Mouse (Mus musculus) hindbrain, embryonic 12.5 days (tissue): ENCODE results near the gene Fam213a. TPM values are rescaled to one million over a fixed set of nuclear protein-coding genes. Genes with fewer than 3 reads are reported as not detected.

Experiments
- ATAC-seq: fragments of 200-750 bp; cut with Nextera tagmentation; 2 replicates; pipeline ENCODE4 v1.8.0; 2017; ENCODE audit warnings: moderate TSS enrichment; ENCODE audit not compliant: low FRiP score
- H3K27ac ChIP-seq: fragments of 300-500 bp; sonication (generic); 2 replicates; pipeline ENCODE4 v1.5.1; 2016; ENCODE audit warnings: mild to moderate bottlenecking
- H3K27me3 ChIP-seq: fragments of 300-500 bp; sonication (generic); 2 replicates; pipeline ENCODE4 v1.6.1; 2016; ENCODE audit warnings: mild to moderate bottlenecking
- H3K36me3 ChIP-seq: fragments of 300-500 bp; sonication (generic); 2 replicates; pipeline ENCODE4 v1.6.1; 2016; ENCODE audit warnings: mild to moderate bottlenecking
- H3K4me1 ChIP-seq: fragments of 300-500 bp; sonication (generic); 2 replicates; pipeline ENCODE4 v1.6.1; 2016
- H3K4me2 ChIP-seq: fragments of 300-500 bp; sonication (generic); replicated peaks from 2 replicates; pipeline ENCODE4 v1.6.1; 2016; ENCODE audit warnings: mild to moderate bottlenecking
- H3K4me3 ChIP-seq: fragments of 300-500 bp; sonication (generic); 2 replicates; pipeline ENCODE4 v1.5.1; 2016; ENCODE audit warnings: mild to moderate bottlenecking
- H3K9ac ChIP-seq: fragments of 300-500 bp; sonication (generic); 2 replicates; pipeline ENCODE4 v1.6.1; 2016; ENCODE audit warnings: mild to moderate bottlenecking, moderate library complexity
- H3K9me3 ChIP-seq: fragments of 300-500 bp; sonication (generic); replicated peaks from 2 replicates; pipeline ENCODE4 v1.6.1; 2016; ENCODE audit warnings: mild to moderate bottlenecking
- WGBS: fragments of 180-500 bp; shearing (Covaris S2); methylation state at CpG from one replicate; pipeline ENCODE4 v1.1.7; 2016; 5-methylcytosine and 5-hydroxymethylcytosine counted together
- polyA plus RNA-seq: library from polyadenylated mRNA; unstranded; fragments of >200 nt; fragmentation: Nextera tagmentation; extraction: Ambion mirVana; gene quantifications from 2 replicates; pipeline ENCODE4 v1.2.1, GENCODE M21; 2016

Fam213a gene
- polyA plus RNA-seq, 1 experiment from 2014 or later, result 65.1 TPM

- H3K9ac ChIP-seq, result peak overlapping the region; percentile 5; the same call in 1 of the 2 replicates
- H3K4me3 ChIP-seq, result no peak overlapping the region
- no peaks in the 10 kb centered on the region for H3K36me3 ChIP-seq
- H3K4me1 ChIP-seq, result peaks cover 84% of the 10 kb centered on the region
- no peaks in the 10 kb centered on the region for H3K27me3 ChIP-seq
- ATAC-seq, result no peak
- 14% methylated on average over 4 of the region's 4 CpGs for WGBS
- H3K27ac ChIP-seq, result peak overlapping the region; percentile 98
- no peak overlapping the region; the same call in 1 of the 2 replicates for H3K4me2 ChIP-seq
- H3K9me3 ChIP-seq, result no peaks in the 10 kb centered on the region
Measured at GRCm38 (mm10) chr14:40958083-40958985, 55.3 kb downstream of the Fam213a start.

- Histone ChIP-seq H3K9me3 (no peaks in the 10 kb centered on the region), H3K27me3 (no peaks in the 10 kb centered on the region), H3K4me2 (no peak overlapping the region), H3K4me3 (no peak overlapping the region), H3K27ac (peak overlapping the region; percentile 98), H3K4me1 (peaks cover 84% of the 10 kb centered on the region), H3K36me3 (no peaks in the 10 kb centered on the region), H3K9ac (peak overlapping the region; percentile 5; the same call in 1 of the 2 replicates)
- 41% methylated on average over 3 of the region's 3 CpGs for WGBS
- ATAC-seq, result no peak
Measured at GRCm38 (mm10) chr14:40957607-40958006, 56.0 kb downstream of the Fam213a start.

- WGBS, result 19% methylated on average over 13 of the region's 13 CpGs
- peak; percentile 89 for ATAC-seq
- H3K4me1 ChIP-seq, result peaks cover 83% of the 10 kb centered on the region
- H3K4me2 ChIP-seq, result peak overlapping the region; percentile 42
- H3K27me3 ChIP-seq, result no peaks in the 10 kb centered on the region
- H3K4me3 ChIP-seq, result no peak overlapping the region
- peak overlapping the region; percentile 39 for H3K9ac ChIP-seq
- H3K36me3 ChIP-seq, result no peaks in the 10 kb centered on the region
- H3K9me3 ChIP-seq, result no peaks in the 10 kb centered on the region
- peak overlapping the region; percentile 98 for H3K27ac ChIP-seq
Measured at GRCm38 (mm10) chr14:40956252-40957146, 57.1 kb downstream of the Fam213a start.

GRCm38 (mm10) chr14:40955596-40956251, 57.9 kb downstream of the Fam213a start:
- peaks cover 85% of the 10 kb centered on the region for H3K4me1 ChIP-seq
- ATAC-seq, result peak; percentile 61; the same call in 1 of the 2 replicates
- H3K9me3 ChIP-seq, result no peaks in the 10 kb centered on the region
- 0 out of 2 replicates have a peak overlapping the region, but pooled peaks have one; percentile 1 for H3K4me3 ChIP-seq
- H3K36me3 ChIP-seq, result no peaks in the 10 kb centered on the region
- H3K27ac ChIP-seq, result peak overlapping the region; percentile 98
- H3K9ac ChIP-seq, result peak overlapping the region; percentile 39
- no peaks in the 10 kb centered on the region for H3K27me3 ChIP-seq
- WGBS, result 3% methylated on average over 10 of the region's 10 CpGs
- peak overlapping the region; percentile 42 for H3K4me2 ChIP-seq

- Histone ChIP-seq H3K9me3 (no peaks in the 10 kb centered on the region), H3K4me1 (peaks cover 88% of the 10 kb centered on the region), H3K36me3 (no peaks in the 10 kb centered on the region), H3K4me3 (no peak overlapping the region), H3K4me2 (peak overlapping the region; percentile 42; the same call in 1 of the 2 replicates), H3K27me3 (no peaks in the 10 kb centered on the region), H3K27ac (peak overlapping the region; percentile 98), H3K9ac (peak overlapping the region; percentile 39; the same call in 1 of the 2 replicates)
- 58% methylated on average over 1 of the region's 1 CpGs for WGBS
- no peak for ATAC-seq
Measured at GRCm38 (mm10) chr14:40955146-40955545, 58.4 kb downstream of the Fam213a start.

- Histone ChIP-seq H3K27ac (no peak overlapping the region), H3K4me1 (peaks cover 85% of the 10 kb centered on the region)
- WGBS, result 76% methylated on average over 5 of the region's 5 CpGs
Measured at GRCm38 (mm10) chr14:40953381-40953780, 60.2 kb downstream of the Fam213a start.

GRCm38 (mm10) chr14:40952715-40953114, 60.9 kb downstream of the Fam213a start:
- no peak overlapping the region for H3K4me2 ChIP-seq
- no peak for ATAC-seq
- no peaks in the 10 kb centered on the region for H3K36me3 ChIP-seq
- H3K27ac ChIP-seq, result no peak overlapping the region
- H3K9me3 ChIP-seq, result no peaks in the 10 kb centered on the region
- H3K4me1 ChIP-seq, result peaks cover 81% of the 10 kb centered on the region
- H3K27me3 ChIP-seq, result no peaks in the 10 kb centered on the region
- H3K9ac ChIP-seq, result no peak overlapping the region
- 51% methylated on average over 2 of the region's 2 CpGs for WGBS
- H3K4me3 ChIP-seq, result no peak overlapping the region

More at GRCm38 (mm10) chr14:40953381-40953780, 60.2 kb downstream of the Fam213a start:
- Histone ChIP-seq H3K36me3 (no peaks in the 10 kb centered on the region), H3K4me2 (no peak overlapping the region), H3K9me3 (no peaks in the 10 kb centered on the region), H3K4me3 (no peak overlapping the region), H3K27me3 (no peaks in the 10 kb centered on the region), H3K9ac (no peak overlapping the region)
- ATAC-seq, result no peak

GRCm38 (mm10) chr14:40952301-40952700, 61.3 kb downstream of the Fam213a start:
- H3K9me3 ChIP-seq, result no peaks in the 10 kb centered on the region

GRCm38 (mm10) chr14:40949730-40950614, 63.6 kb downstream of the Fam213a start:
- WGBS, result 68% methylated on average over 7 of the region's 7 CpGs
- peaks cover 56% of the 10 kb centered on the region for H3K4me1 ChIP-seq

More at GRCm38 (mm10) chr14:40952301-40952700, 61.3 kb downstream of the Fam213a start:
- WGBS, result 75% methylated on average over 3 of the region's 3 CpGs
- Histone ChIP-seq H3K4me3 (no peak overlapping the region), H3K9ac (no peak overlapping the region), H3K27ac (no peak overlapping the region), H3K27me3 (no peaks in the 10 kb centered on the region), H3K4me1 (peaks cover 79% of the 10 kb centered on the region), H3K36me3 (no peaks in the 10 kb centered on the region), H3K4me2 (no peak overlapping the region)
- ATAC-seq, result no peak

GRCm38 (mm10) chr14:40949047-40949446, 64.5 kb downstream of the Fam213a start:
- 53% methylated on average over 3 of the region's 3 CpGs for WGBS
- H3K4me2 ChIP-seq, result no peak overlapping the region
- ATAC-seq, result no peak
- peaks cover 6% of the 10 kb centered on the region; the same call in 1 of the 2 replicates for H3K36me3 ChIP-seq
- H3K27me3 ChIP-seq, result no peaks in the 10 kb centered on the region
- no peaks in the 10 kb centered on the region for H3K9me3 ChIP-seq
- H3K4me3 ChIP-seq, result no peak overlapping the region
- peaks cover 47% of the 10 kb centered on the region for H3K4me1 ChIP-seq
- H3K27ac ChIP-seq, result no peak overlapping the region
- no peak overlapping the region for H3K9ac ChIP-seq

More at GRCm38 (mm10) chr14:40949730-40950614, 63.6 kb downstream of the Fam213a start:
- Histone ChIP-seq H3K27ac (no peak overlapping the region), H3K9me3 (no peaks in the 10 kb centered on the region), H3K4me2 (no peak overlapping the region), H3K4me3 (no peak overlapping the region), H3K36me3 (peaks cover 6% of the 10 kb centered on the region; the same call in 1 of the 2 replicates), H3K27me3 (no peaks in the 10 kb centered on the region), H3K9ac (no peak overlapping the region)
- no peak for ATAC-seq

GRCm38 (mm10) chr14:40948522-40948921, 65.1 kb downstream of the Fam213a start:
- WGBS, result 93% methylated on average over 5 of the region's 5 CpGs
- no peak overlapping the region for H3K9ac ChIP-seq
- peaks cover 6% of the 10 kb centered on the region; the same call in 1 of the 2 replicates for H3K36me3 ChIP-seq
- H3K27me3 ChIP-seq, result no peaks in the 10 kb centered on the region
- peaks cover 41% of the 10 kb centered on the region for H3K4me1 ChIP-seq
- no peak overlapping the region for H3K4me2 ChIP-seq
- H3K27ac ChIP-seq, result no peak overlapping the region
- ATAC-seq, result no peak
- no peaks in the 10 kb centered on the region for H3K9me3 ChIP-seq
- H3K4me3 ChIP-seq, result no peak overlapping the region
